Mouse (Mus musculus) thymus, postnatal 36 days (tissue): ENCODE data around the gene Pla2g4c.

Experiments used
- DNase-seq, 2 experiments: peaks; one replicate each; pipeline ENCODE4 v3.0.0; 2022; ENCODE audit warnings: mixed read lengths in 2 of 2

The Pla2g4c gene

GRCm38 (mm10) chr7:13380588-13380987, 56.1 kb downstream of the Pla2g4c start:
- DNase-seq, result no peak

DNA sequence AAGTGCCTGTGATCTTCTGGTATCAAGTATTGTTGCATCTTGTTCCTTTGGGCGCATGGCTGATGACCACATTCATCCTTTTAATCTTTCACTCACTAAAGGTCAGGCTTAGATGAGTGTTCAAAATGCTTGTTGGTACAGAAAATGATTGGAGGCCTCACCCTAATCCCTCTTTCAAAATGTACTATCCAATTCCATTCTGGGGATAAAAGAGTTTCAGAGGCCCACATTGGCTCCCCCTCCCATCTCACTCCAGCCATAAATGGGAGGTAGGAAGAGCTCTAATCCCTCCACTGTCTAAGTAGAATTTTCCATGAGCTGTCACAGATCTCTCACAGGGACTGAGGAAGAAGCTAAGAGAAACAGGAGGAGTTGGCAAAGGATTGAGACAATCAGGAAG, 73.4 kb downstream of the Pla2g4c start, which contains the start of gene Cabp5:
TSS of gene Cabp5 (plus strand) at position 301 of the 400 bp plus-strand sequence.
- no peak for DNase-seq
